Mouse (Mus musculus): ENCODE measurements at regions not wholly inside any gene's neighbourhood (a gene's known extent, or its start where the extent isn't known, plus 50 kb on each side); places are given as distances from the start of the nearest gene placed in this dataset.

DNA sequence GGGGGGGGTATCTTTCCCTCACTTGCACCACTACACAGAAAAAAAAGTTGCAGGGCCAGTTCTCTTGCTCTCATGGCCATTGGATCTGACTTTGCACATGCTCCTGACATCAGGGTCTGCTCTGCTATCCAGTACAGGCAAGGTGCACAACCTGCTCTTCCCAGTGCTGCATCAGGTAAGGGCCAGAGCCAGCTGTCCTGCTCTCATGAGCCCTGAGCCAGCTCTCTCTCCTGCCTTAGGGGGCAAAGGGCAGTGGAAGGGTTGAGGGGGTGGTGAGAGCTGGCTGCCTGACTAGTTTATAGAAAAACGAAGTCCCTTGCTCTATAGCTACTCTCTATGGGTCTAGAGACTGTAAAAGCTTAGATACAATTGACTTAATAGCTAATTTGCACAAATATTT, 927.6 kb downstream of the Rab28 start:
- DNase-seq = no peak

DNA sequence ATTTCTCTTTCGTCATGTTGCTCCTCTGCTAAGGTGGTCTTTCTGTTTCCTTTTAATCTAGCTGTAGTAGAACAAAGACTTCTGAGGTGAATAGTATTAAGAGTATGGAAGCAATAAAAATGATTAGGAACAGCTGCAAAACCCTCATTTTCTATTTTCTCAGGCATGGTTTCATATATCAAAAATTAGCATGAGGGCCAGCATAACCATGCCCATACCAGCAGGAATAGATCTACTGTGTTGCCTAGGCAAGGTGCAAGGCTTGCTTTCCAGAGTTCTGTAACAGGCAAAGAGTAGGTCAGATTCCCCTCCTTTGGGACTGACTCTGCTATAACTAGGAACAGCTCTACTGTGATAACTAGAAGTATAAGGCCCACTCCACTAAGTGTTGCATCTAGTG, 928.1 kb downstream of the Rab28 start:
- DNase-seq = no peak

DNA sequence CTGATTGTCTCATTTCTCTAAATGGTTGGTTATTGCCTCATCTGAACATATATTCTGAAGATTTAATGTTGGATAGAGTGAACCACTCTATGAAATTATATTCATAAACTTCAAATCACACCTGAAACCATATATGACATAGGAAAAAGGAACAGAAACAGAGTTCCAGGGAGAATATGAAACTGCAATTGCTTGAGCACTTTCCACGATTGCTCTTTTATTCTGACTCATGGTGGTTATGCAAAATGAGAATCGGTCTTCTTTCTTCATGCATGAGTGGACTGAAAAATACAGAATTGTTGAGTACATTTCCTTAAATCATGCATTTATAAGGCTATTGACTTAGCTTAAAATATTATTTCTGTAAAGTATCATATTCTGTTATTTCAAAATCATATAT, 932.1 kb downstream of the Rab28 start:
- no peak for DNase-seq

DNA sequence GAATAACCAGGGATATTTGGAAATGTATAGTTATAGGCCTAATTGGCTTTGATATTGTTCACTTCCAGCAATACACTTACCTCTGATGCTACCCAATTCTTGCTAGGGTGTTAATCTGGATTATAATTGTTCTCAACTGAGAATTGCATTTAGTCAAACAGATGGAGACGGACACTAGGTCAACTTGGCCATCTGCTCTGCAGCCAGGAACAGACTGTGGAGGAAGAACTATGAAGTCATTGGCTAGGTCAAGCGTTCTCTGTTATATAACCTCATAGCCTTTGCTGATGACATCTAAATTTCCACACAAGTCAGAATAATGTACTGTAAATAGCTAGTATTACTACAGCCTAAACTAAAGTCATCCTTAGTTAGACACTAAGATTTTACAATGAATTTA, 947.7 kb downstream of the Rab28 start:
- no peak for DNase-seq

DNA sequence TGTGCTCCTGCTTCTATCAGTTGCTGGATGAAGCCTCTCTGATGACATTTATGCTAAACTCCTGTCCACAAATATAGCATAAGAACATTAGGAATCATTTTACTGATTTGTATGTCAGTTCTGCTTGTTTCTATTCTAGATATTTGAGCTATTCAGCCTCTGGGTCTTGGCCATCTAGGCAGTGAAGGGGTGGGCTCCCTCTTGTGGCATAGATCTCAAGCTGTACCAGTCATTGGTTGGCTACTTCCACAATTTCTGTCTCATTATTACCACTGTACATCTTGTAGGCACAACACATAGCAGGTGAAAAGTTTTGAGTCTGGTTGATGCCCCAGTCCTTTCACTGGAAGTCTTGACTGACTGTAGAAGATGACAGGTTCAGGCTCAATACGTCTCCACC, 957.9 kb downstream of the Rab28 start:
- no peak for DNase-seq

DNA sequence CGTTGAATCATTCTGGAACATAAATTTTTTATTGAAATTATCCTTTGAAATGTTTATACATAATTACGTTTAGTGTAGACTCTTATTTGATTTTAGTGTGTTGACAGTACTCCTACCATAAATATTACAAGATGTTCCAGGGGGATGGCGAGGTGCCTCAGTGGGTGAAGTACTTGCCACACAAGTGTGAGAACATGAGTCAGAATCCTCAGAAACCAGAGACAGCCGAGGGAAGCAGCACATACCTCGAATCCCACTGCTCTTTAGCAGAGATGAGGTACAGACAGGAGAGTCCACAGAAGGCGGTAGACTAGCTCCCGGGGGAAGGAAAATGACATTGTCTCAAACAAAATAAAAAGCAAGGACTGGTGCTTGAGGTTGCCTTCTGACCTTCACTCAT, 972.3 kb downstream of the Rab28 start:
- no peak for DNase-seq

DNA sequence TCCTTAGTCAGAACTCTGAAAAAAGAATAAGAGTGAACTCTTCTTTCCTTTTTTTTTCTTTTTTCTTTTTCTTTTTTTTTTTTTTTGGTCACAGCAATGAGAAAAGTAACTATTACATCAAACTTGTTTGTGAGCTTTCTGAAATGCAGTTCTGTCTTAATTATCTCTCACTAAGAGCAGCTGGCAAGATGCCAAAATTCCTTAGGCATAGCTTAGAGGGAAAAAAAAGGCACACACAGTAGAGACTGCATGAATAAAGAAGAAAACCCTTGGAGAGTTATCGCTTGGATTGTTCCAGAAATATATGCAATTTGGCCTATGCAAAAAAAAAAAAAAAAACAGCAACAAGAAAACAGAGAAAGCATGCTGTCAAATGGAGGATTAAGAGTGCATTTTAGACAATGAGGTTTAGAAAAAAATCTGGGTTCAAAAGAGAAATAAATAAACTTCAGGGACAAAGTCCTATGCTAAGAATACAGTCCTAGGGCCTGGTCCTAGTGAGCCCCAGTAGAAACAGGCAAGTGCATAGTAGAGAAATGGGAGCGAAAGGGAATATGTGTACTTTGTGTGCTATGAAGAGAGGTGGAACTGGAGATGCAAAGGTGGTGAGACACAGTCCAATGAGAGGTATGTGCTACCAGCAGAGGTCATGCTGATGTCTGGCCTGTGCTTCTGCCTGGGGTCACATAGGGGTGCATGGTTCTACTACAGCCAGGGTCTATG, 974.0 kb downstream of the Rab28 start:
- DNase-seq = no peak

DNA sequence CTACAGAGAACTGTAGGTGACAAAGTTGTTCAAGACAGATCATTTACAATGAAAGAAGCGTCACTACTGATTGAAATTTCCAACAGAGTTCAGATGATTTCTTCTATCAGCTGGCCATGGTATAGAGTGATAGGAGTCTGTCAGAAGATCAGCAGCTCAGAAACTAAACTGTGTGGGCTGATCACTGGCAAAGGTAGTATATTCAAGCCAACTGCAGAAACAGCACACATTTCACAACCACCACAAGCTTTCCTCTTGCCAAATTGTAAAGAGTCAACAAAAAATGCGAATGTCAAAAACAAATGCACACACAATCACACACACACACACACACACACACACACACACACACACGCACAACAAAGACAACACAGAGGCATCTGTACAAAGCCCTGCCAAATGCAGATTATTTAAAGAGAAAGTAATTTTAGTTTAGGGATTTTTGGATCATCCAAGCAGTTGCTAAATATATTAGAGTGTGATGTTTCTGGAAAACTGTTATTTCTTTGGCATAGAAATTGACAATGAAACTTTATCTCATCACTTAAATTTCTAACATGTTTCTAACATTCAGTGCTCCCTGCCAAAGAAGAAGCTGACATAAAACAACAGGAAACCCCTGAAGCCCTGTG, 959.3 kb upstream of the Hs3st1 start:
- no peak for DNase-seq

DNA sequence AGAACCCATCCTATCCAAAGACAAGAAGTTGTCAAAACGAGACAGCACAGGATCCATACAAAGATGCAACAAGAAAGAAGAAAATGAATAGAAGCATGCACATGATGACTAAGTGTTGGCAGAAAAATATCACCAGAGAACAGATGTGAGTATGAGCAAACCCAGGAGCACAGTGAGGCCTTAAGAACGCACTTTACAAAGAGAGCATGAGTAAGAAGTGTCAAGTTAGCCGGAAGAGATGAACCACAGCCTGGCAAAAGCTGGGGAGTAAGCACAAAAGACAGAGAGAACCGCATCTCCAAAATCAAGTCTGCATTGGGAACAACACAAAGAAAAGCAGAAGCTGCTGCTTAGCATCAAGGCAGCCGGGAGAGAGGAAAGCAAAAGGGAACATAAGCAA, 946.4 kb upstream of the Hs3st1 start:
- DNase-seq = peak; percentile 39

DNA sequence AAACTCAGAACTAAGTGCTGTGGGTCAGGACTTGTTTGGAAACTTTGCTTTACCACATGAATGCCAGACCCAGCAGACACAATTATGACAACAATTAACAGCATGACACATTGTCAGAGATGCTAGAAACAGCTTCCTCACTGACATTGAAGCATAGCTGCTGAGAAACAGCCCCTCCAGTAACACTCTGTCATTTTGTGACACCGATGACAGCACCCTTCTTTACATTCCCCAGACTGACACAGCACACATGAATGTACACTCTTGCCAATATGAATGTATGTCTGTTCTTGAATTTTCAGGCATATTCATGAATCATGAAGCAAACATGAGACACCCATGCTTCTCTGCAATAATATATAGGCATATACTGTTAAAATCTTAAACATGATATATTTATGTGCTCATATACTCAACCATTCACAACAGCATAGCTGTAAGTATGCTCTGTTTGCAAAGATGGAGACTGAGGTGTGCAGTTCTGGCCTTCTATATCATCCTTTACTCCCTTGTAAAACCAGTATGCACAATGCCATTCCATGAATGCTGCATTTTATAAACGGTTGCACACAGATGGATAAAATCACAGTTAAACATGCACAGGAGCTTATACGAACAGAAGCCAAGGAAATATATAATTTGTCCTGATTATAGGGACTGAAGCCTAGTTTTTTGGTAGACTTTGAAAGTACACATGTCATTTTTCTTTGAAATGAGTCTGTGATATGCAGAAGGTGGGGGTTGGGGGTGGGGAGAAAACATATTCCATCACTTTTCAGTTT, 942.4 kb upstream of the Hs3st1 start:
- DNase-seq = no peak
